Mouse (Mus musculus): ENCODE data around the gene Sec63.

DNA sequence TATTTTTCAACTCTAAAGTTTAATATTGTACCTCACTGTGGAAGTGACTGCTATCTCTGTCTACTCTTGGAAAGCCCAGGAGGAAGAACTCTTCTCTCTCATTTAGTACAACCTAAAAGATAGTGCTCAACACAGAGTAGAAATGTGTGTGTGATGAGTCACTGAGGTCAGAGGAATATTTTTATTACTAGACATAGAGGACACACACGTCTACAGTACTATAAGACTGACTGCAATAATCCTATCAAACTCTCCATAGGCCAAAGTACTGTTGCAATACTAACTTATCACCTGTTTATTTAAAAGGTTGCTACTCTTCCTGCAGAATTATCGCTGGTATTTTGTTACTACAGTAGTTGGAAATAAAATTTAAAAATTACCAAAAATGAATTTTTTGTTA is 68.7 kb downstream of the Sec63 start:
- TF ChIP-seq CTCF (conservative IDR thresholded peaks at IDR 0.05; ENCODE audit: insufficient read depth, insufficient read length, low read depth, low read length) (no peak), POLR2A (IDR thresholded peaks at IDR 0.05; ENCODE audit: low read depth, low read length) (no peak)

All from kidney, adult 2 months (tissue).